Mouse (Mus musculus) stomach, postnatal 0 days (tissue): ENCODE results near the gene Asb5. TPM values are rescaled to one million over a fixed set of nuclear protein-coding genes. Genes with fewer than 3 reads are reported as not detected.

ENCODE experiments used
- ATAC-seq: fragments of 200-750 bp; cut with Nextera tagmentation; 2 replicates; pipeline ENCODE4 v1.8.0; 2017; ENCODE audit not compliant: low FRiP score, low TSS enrichment
- DNase-seq: peaks from one replicate; pipeline ENCODE4 v3.0.0-alpha.2; 2016; ENCODE audit warnings: low spot score
- H3K27ac ChIP-seq: fragments of 300-500 bp; sonication (generic); replicated peaks from 2 replicates; pipeline ENCODE4 v1.5.1; 2014; ENCODE audit warnings: mild to moderate bottlenecking, control low read depth
- H3K27me3 ChIP-seq: fragments of 300-500 bp; sonication (generic); 2 replicates; pipeline ENCODE4 v1.6.1; 2014; ENCODE audit warnings: low read length; ENCODE audit not compliant: control insufficient read depth, insufficient read depth
- H3K36me3 ChIP-seq: fragments of 300-500 bp; sonication (generic); 2 replicates; pipeline ENCODE4 v1.6.1; 2014; ENCODE audit warnings: low read length, mixed read lengths; ENCODE audit not compliant: control insufficient read depth, insufficient read depth
- H3K4me1 ChIP-seq: fragments of 300-500 bp; sonication (generic); replicated peaks from 2 replicates; pipeline ENCODE4 v1.6.1; 2014; ENCODE audit warnings: antibody characterized with exemption; ENCODE audit not compliant: control insufficient read depth, insufficient read depth
- H3K4me2 ChIP-seq: fragments of 300-500 bp; sonication (generic); replicated peaks from 2 replicates; pipeline ENCODE4 v1.6.1; 2014; ENCODE audit warnings: low read depth, mild to moderate bottlenecking, control low read depth, moderate library complexity
- H3K4me3 ChIP-seq: fragments of 300-500 bp; sonication (generic); 2 replicates; pipeline ENCODE4 v1.5.1; 2014; ENCODE audit warnings: low read depth, low read length, control low read depth
- H3K9ac ChIP-seq: fragments of 300-500 bp; sonication (generic); 2 replicates; pipeline ENCODE4 v1.6.1; 2014; ENCODE audit warnings: mild to moderate bottlenecking, low read length, control low read depth, mixed read lengths
- H3K9me3 ChIP-seq: fragments of 300-500 bp; sonication (generic); 2 replicates; pipeline ENCODE4 v1.6.1; 2016; ENCODE audit warnings: low read length; ENCODE audit not compliant: control insufficient read depth
- CTCF ChIP-seq: IDR thresholded peaks from 2 replicates; pipeline ENCODE4 v1.5.1; 2016; ENCODE audit warnings: antibody characterized with exemption, low read depth, mild to moderate bottlenecking, moderate library complexity
- EP300 ChIP-seq: optimal IDR thresholded peaks from 2 replicates; pipeline ENCODE3; 2016; ENCODE audit warnings: antibody characterized with exemption
- WGBS: fragments of 180-500 bp; shearing (Covaris S2); extraction: QIAGEN DNeasy Blood & Tissue Kit; methylation state at CpG from one replicate; pipeline ENCODE4 v1.1.7; 2014; 5-methylcytosine and 5-hydroxymethylcytosine counted together
- polyA plus RNA-seq: library from polyadenylated mRNA; unstranded; fragments of >200 nt; fragmentation: Nextera tagmentation; extraction: Ambion mirVana; gene quantifications from 2 replicates; pipeline ENCODE4 v1.2.1, GENCODE M21; 2015

Asb5 gene
- polyA plus RNA-seq, 1 experiment from 2014 or later, result 3.8 TPM

- ATAC-seq, result no peak
- H3K9ac ChIP-seq, result no peak overlapping the region
- TF ChIP-seq CTCF (no peak), EP300 (no peak)
- no peak overlapping the region for H3K4me2 ChIP-seq
- H3K9me3 ChIP-seq, result no peaks in the 10 kb centered on the region
- 82% methylated on average over 6 of the region's 6 CpGs for WGBS
- no peak overlapping the region for H3K27ac ChIP-seq
- H3K4me1 ChIP-seq, result no peaks in the 10 kb centered on the region
- H3K36me3 ChIP-seq, result no peaks in the 10 kb centered on the region
- H3K4me3 ChIP-seq, result no peak overlapping the region
- DNase-seq, result no peak
- H3K27me3 ChIP-seq, result no peaks in the 10 kb centered on the region
These were observed 19.0 kb downstream of the Asb5 start for GRCm38 (mm10) chr8:54548383-54548782.

DNA sequence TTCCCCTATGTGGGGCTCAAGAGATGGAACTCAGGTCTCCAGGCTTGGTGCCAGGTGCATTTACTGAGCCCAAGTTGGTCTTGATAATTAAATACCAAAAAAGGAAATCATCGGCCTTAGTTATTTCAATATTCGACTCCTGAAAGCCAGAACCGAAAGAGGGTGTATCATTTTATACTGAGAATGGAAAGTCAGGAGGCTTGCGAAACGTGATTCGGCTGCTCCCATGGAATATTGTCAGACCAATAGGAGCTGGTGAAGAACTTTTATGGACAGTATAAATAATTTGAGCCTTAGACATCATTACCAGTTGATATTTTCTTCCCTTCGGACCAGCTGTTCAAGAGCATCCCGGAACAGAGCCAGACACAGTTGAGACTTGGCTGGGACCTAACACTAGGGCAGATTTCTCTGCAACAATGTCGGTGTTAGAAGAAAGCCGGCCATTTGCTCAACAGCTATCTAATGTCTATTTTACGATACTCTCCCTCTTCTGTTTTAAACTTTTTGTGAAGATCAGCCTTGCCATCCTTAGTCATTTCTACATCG, 20.7 kb downstream of the Asb5 start:
- H3K27me3 ChIP-seq, result no peaks in the 10 kb centered on the region
- H3K4me2 ChIP-seq, result no peak overlapping the region
- H3K9me3 ChIP-seq, result no peaks in the 10 kb centered on the region
- no peaks in the 10 kb centered on the region for H3K36me3 ChIP-seq
- DNase-seq, result no peak
- TF ChIP-seq EP300 (no peak), CTCF (no peak)
- H3K27ac ChIP-seq, result no peak overlapping the region
- 84% methylated on average over 12 of the region's 12 CpGs for WGBS
- H3K9ac ChIP-seq, result no peak overlapping the region
- no peaks in the 10 kb centered on the region for H3K4me1 ChIP-seq
- H3K4me3 ChIP-seq, result no peak overlapping the region
- ATAC-seq, result no peak

DNA sequence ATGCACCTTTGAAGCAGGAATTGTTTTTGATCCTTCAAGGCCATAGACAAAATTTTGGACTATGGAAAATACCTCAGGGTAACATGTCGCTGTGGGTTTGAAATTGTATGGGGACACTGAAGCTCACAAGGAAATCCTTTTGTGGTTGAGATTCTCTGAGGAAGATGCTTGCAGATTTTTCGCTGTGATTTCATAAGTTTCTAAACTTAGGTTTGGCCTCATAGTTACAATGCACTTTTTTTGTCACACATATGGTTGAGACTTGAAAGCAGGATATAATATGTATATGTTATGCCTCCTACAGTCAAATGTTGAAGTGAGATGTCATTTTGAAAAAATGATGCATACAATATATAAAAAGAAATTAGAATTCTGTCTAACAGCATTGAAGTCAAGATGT, 25.5 kb downstream of the Asb5 start:
- 82% methylated on average over 2 of the region's 2 CpGs for WGBS
- Histone ChIP-seq H3K4me1 (no peaks in the 10 kb centered on the region), H3K36me3 (no peaks in the 10 kb centered on the region), H3K27ac (no peak overlapping the region), H3K4me2 (no peak overlapping the region), H3K27me3 (no peaks in the 10 kb centered on the region), H3K9ac (no peak overlapping the region), H3K4me3 (no peak overlapping the region), H3K9me3 (no peaks in the 10 kb centered on the region)
- DNase-seq (no peak), ATAC-seq (no peak)
- no peak for TF ChIP-seq CTCF
- TF ChIP-seq EP300, result no peak

DNA sequence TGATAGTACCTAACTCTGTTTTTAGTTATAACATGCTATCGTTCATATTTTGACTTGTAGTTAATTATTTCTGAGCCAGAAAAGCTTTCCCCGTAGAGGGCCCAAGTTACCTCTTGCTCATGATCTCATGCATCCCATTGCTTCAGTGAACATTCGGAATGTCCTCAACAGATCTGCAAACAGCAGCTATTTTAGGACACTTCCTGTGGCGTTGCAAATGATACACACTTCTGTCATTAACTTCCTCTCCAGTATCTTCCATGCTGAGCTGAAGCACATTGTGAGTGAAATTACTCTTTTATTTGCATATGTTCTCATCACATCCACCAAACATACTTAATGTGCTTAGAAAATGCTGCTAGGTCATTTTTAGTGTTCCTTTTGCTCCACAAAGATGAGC, 32.8 kb downstream of the Asb5 start:
- no peak for TF ChIP-seq EP300
- no peak for TF ChIP-seq CTCF
- 63% methylated on average over 4 of the region's 4 CpGs for WGBS
- Histone ChIP-seq H3K9me3 (no peaks in the 10 kb centered on the region), H3K27ac (no peak overlapping the region), H3K4me2 (no peak overlapping the region), H3K4me3 (no peak overlapping the region), H3K4me1 (no peaks in the 10 kb centered on the region), H3K9ac (no peak overlapping the region), H3K36me3 (no peaks in the 10 kb centered on the region), H3K27me3 (no peaks in the 10 kb centered on the region)
- ATAC-seq, result no peak
- DNase-seq, result no peak

- H3K4me2 ChIP-seq, result no peak overlapping the region
- no peak overlapping the region for H3K4me3 ChIP-seq
- H3K9ac ChIP-seq, result no peak overlapping the region
- WGBS, result 76% methylated on average over 1 of the region's 1 CpGs
- no peaks in the 10 kb centered on the region for H3K4me1 ChIP-seq
- no peak overlapping the region for H3K27ac ChIP-seq
- ATAC-seq (no peak), DNase-seq (no peak)
- no peak for TF ChIP-seq EP300
- TF ChIP-seq CTCF, result no peak
- no peaks in the 10 kb centered on the region for H3K9me3 ChIP-seq
- no peaks in the 10 kb centered on the region for H3K36me3 ChIP-seq
- H3K27me3 ChIP-seq, result no peaks in the 10 kb centered on the region
These were observed 35.8 kb downstream of the Asb5 start for GRCm38 (mm10) chr8:54565181-54565580.

DNA sequence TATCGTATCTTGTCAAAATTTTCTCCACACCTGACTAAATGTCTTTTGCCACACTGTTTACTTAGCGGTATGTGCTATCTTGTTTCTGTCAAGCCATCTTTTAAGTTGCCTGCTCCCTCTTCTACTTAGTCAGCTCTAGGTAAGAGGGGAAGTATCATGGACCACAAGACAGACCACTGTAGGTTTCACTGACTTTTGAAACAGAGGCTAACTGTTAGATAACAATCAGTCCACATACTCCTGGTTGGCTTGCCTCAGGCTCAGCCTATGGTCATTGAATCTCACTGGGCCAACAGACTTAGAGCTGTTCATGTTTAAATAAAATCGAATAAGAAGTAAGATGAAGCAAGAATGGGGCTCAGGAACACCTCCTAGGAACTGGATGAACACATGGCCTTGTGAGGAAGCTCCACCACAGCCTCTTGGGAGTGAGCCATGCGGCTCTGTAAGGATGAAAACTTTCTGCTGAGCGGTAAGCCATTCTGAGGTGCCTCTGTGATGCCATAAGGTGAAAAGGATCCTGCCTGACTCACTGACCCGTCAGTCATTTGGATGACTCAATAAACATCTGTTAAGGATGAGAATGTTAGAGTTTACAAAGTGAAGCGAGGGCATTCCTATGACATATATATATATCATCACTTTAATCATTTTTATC, 36.4 kb downstream of the Asb5 start:
- H3K4me3 ChIP-seq, result no peak overlapping the region
- H3K4me1 ChIP-seq, result no peaks in the 10 kb centered on the region
- no peaks in the 10 kb centered on the region for H3K9me3 ChIP-seq
- ATAC-seq (no peak), DNase-seq (no peak)
- H3K27me3 ChIP-seq, result no peaks in the 10 kb centered on the region
- H3K4me2 ChIP-seq, result no peak overlapping the region
- H3K9ac ChIP-seq, result no peak overlapping the region
- no peaks in the 10 kb centered on the region for H3K36me3 ChIP-seq
- no peak overlapping the region for H3K27ac ChIP-seq
- WGBS, result 87% methylated on average over 7 of the region's 7 CpGs
- TF ChIP-seq EP300 (no peak), CTCF (no peak)
